Mouse (Mus musculus) kidney, postnatal 36 days (tissue): ENCODE measurements around the gene D430041D05Rik.
"Not testable (repeated sequence)": the region's sequence is repeated elsewhere in the genome, so short reads cannot be mapped to it uniquely, and the experiment has no call there.

ENCODE experiments used
- DNase-seq, 2 experiments: peaks; one replicate each; pipeline ENCODE4 v3.0.0; 2021 to 2022; ENCODE audit warnings: mixed read lengths in 2 of 2

Gene D430041D05Rik

GRCm38 (mm10) chr2:104147910-104148561 lies 262.8 kb downstream of the D430041D05Rik start:
- DNase-seq = no peak

GRCm38 (mm10) chr2:104145983-104146382 lies 264.8 kb downstream of the D430041D05Rik start:
- peak in 1 of 2 experiments; percentile 25 for DNase-seq

DNA sequence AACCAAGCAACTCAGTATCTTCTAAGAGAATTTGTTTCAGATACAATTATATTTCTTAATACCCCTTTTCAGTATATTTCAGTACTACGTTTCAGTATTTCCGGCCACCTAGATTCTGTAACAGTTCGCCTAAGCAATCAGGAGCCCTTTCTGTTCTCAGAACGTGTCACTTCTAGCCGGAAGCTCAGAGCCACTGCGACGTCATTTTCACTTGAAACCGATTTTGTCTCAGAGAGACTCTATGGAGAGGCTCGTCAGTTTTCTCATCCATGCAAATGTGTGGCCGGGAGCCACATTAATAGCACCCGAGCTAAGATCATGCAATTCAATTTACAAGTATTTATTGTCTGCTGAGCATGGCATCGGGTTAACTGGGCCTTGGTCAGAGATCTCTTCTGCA lies 266.8 kb downstream of the D430041D05Rik start:
- no peak for DNase-seq

DNA sequence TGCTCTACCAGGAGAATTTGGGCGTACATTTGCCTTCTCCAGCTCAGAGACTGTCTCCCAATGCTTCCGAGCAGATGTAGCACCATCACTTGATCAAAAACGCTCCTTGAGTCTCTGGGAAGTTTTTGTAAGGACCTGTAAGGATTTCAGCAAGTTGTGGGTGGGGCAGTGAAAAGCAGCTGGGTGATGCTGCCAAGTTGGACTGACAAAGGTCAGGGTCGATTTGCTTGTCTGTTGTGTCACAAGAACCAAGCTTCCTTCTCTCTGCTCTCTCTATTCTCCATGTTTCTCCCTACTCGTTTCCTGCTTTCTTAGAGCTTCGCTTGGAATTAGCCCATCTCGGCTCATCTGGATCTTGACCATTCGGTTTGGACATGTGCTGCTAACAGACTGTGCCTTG lies 268.7 kb downstream of the D430041D05Rik start:
- no peak for DNase-seq

GRCm38 (mm10) chr2:104135920-104136319 lies 274.9 kb downstream of the D430041D05Rik start:
- no peak for DNase-seq

- DNase-seq = peak; percentile 75 to 78
Measured at GRCm38 (mm10) chr2:104134150-104135056, 276.4 kb downstream of the D430041D05Rik start.

DNA sequence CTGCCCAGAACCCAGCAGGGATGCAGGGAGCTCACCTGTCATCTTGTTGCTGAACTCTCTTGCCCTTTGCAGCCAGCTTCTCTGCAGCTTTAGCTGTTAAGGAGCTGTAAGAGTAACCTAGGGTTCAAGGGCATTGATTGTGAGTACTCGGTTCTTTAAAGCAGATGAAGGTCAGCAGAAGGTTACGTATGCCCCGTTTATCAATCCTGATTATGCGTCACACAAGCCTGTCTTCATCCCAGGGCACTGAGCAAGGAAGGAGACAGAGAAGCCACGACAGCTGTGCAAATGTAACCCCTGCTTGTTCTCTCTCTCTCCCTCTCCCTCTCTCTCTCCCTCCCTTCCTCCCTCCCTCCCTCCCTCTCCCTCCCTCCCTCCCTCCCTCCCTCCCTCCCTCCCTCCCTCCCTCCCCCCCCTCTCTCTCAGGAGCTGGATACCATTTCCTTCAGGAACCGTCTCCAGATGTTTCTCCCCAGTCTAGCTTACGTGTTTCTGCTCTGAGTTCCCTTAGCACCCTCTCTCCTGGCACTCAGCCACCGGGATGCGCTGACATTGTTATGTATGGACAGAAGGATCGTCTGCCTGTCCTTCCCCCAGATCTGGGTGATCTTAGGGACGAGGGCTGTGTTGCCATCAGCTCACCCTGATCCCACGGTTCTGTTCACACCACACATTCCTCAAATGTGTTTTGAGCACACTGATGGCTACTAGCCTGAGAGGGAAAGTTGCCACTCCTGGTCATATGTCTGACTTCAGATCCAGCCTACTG lies 277.6 kb downstream of the D430041D05Rik start:
- no peak for DNase-seq

DNA sequence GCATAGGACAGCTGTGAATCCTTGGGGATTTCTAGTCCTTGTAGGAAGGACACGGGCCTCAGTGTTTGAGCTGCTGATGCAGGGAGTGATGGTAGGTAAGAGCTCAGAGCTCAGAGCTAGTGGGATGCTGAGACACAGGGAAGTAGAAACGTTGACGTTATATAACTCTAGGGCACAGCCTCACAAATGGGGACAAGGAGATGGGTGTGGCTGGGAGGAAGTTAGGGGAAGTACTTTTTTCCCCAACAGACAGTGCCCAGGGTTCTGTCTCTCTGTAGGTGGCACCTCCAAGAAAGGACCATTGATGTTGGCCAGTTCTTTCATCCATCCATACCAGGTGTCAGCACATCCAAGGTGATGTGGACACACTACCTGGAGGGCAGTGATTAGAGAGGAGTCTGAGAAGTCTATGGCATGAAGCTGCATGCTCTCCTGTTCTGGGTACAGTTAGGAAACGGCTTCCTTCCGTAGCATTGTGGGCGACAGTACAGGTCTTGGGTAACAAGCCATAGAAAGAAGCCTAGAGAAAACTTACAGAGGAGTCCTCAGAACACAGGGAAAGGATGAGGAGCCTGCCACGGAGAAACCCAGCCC lies 278.4 kb downstream of the D430041D05Rik start:
- DNase-seq = no peak

DNA sequence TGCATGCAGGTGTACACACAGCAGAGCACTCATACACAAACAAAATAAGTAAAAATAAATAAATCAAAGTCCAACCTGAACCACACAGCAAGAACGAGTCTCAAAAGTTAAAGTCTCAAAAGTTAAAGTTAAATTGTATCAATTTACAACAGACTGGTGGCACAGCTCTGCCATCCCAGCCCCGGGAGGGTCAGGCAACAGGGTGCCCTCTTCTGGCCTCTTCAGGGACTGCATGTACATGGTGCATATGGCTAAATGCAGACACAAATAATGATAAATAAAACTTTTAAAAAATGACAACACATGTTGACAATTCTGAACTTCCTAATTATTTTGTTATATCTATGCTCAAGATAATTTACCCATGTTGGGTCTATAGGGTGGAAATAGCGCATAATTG lies 279.8 kb downstream of the D430041D05Rik start:
- DNase-seq = peak in 1 of 2 experiments; percentile 73

- no peak for DNase-seq
Measured at GRCm38 (mm10) chr2:104130165-104130564, 280.6 kb downstream of the D430041D05Rik start.

DNA sequence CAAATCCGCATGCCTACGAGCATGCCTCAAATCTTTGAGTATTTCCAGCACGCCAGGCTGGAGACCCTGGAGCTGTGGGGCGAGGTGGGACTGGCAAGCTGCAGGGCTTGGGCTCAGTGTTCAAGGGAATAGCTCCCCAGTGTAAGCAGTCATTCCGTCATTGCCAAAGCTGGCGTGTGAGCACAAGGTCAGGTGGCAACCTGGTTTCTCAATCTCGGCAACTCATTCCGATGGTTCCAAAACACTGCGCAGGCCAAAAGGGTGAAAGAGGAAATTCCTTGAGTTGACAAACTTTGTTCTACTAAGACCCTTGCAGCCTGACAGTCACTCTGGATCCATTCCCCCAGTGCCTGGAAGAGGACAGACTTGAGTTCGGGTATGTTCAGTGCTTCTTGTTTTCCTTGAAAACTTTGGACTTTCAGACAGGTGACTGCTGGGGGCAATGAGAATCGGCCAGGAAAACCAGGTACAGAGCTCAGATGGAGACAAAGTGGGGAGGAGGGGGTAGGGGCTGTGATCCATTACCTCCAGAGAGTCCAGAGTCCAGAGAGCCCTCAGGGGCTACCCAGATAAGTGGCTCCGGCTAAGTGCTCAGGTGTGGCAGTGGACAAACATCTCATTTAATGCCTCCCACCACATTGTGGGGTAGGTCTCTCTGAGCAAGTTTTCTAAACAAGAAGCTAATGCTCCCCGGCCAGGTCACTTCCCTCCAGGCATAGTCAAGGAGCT lies 281.8 kb downstream of the D430041D05Rik start:
- peak; percentile 43 to 49 for DNase-seq

GRCm38 (mm10) chr2:104124071-104124470 lies 286.7 kb downstream of the D430041D05Rik start:
- DNase-seq = no peak

DNA sequence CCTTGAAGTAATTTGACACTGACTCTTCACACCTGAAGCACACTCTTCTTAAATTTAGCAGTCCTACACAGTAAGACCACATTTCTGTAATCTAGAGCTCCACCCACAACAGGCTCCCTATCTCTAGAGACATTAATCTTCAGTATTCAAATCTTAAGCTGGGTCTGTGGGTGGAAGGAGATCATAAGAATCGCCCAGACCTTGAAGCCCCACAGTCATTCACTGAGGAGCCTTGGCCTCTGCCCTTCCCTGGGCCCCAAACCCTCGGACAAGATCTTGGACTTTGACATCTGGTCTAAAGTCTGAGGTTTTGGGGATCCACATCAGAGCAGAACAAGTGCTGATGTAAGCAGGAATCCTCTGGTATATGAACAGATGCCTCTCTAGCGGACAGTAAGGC lies 287.3 kb downstream of the D430041D05Rik start:
- DNase-seq = peak in 1 of 2 experiments; percentile 19

DNA sequence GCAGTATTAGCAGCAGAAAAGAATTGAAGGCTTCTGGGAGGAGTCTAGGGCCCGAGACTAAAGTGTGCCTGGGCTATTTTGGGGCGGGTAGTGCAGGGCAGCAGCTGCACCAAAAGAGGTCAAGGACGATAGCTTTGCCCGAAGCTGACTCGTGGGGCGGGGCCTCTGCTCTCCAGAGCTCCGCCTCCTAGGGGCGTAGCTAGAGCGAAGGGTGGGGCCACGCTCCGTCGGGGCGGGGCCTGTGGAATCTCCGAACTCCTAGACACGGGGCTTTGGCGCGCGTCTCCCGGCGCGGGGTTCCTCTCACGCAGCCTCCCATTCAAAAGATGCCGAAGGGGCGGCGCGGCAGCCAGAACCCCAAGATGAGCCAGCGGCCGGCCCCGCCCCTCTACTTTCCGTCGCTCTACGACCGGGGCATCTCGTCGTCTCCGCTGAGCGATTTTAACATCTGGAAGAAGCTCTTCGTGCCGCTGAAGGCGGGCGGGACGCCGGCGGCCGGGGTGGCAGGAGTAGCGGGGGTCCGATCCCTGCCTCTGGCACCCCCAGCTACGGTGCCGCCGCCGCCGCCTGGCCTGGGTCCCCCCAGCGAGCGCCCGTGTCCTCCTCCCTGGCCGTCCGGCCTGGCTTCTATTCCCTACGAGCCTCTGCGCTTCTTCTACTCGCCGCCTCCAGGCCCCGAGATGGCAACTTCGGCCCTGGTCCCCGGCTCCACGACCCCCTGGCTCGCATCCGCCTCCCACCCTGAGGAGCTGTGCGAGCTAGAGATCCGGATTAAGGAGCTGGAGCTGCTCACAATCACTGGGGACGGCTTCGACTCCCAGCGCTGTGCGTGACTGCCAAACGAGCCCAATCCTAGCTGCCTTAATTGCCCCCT lies 288.1 kb downstream of the D430041D05Rik start, which contains the start of gene A930018P22Rik:
Gene A930018P22Rik, plus strand, starts transcription at position 265 of the 874 bp plus-strand sequence.
- DNase-seq = peak; percentile 91 to 95

DNA sequence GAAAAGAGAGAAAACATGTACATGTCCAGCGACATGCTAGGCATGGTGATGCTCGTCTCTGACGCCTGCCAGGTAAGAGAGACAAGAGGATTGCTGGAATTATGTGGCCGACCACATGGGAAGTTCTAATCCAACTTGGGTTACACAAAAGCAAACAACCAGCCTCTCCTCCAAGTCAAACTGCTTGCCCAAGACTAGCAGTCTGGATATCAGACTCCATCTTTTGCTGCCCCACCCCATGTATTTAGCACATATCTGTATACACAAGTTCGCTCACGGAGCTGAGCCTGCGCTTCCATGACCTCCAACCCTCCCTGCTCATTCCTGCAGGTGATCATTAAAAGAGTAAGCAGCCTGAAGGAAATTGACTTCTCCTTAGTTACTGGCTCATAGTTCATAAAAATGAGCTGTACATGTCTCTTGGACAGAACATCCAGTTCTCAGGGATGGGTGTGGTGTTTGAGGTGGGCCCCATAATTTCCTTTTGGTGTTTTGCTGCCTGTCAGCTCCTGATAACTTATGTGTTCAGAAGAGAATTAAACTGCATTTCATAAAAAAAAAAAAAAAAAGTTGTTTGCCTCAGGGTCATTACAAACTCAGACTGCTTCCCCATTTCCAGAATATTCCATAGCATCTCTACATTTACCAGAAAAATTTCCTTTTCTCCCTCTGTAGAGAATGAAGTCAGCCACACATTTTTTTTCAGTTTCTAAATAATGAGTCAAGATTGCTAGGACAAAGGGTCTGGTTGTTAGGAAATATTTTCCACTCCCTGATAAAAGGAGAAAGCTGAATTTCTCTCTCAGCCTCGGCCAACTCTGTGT lies 288.9 kb downstream of the D430041D05Rik start:
- DNase-seq = peak in 1 of 2 experiments; percentile 57

DNA sequence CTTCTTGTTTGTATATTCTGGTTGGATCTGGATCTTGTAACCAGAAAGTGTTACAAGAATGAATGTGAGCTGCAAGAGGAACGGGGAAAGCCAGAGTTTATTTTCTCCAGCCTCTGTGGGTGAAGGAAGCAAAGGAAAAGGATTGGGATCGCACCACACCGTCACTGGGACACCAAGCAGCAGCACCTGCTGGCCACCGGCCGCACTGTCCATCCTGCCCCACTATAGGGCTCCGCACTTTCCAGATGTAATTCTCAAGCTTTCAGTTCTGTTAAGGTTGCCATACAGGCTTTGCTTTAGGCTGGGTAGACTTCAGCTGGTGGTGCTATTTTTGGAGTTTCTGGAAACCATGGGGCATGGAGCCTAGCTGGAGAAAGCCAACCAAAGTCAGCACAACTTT lies 290.5 kb downstream of the D430041D05Rik start:
- no peak for DNase-seq

- no peak for DNase-seq
Measured at GRCm38 (mm10) chr2:104119097-104119496, 291.7 kb downstream of the D430041D05Rik start.

GRCm38 (mm10) chr2:104117173-104117572 lies 293.6 kb downstream of the D430041D05Rik start:
- not testable (repeated sequence) for DNase-seq

DNA sequence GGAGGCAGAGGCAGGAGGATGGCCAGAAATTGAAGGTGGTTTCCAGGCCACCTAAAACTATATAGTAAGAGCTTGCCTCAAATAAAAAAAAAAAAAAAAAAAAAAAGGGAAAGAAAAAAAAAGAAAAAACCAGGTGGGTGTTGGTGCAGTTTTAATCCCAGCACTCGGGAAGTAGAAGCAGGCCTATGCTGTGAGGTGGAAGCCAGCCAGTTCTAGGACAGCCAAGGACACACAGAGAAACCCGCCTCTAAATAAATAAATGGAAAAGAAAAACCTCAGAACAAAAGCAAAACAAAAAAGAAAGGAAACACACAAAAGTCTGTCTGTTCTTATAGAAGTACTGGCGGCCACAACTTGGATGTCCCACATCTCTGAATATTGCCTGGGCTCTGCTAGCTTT lies 295.9 kb downstream of the D430041D05Rik start:
- no peak for DNase-seq

- not testable (repeated sequence) for DNase-seq
Measured at GRCm38 (mm10) chr2:104113563-104113962, 297.2 kb downstream of the D430041D05Rik start.
